Mouse (Mus musculus) heart, postnatal 0 days (tissue): ENCODE measurements around the gene Snrk.

Source experiments
- CTCF ChIP-seq: IDR thresholded peaks from 2 replicates; pipeline ENCODE4 v1.5.1; 2016; ENCODE audit warnings: antibody characterized with exemption, control low read depth, low read depth
- EP300 ChIP-seq: IDR thresholded peaks from 2 replicates; pipeline ENCODE4 v1.6.1; 2016; ENCODE audit warnings: antibody characterized with exemption, low read depth

DNA sequence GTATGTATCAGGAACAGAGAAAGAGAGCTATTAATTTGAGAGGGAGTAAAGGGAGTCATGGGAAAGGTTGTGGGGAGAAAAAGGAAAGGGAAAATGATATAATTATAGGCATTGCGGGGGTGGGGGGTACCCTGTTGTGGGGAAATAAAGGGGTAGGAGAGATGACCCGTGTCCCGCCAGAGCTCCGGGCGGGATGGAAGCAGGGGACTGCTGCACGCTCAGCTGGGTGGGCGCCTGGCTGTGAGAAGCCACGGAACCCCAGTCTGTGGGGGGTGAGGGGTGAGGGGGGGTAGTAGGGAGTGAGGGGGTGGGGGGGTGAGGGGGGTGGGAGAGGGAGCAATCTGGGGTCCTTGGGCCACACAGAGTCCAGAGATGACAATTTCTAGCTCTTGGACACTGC lies 9.7 kb downstream of the Snrk start:
- TF ChIP-seq CTCF = no peak
- no peak for TF ChIP-seq EP300
